ENCODE assay signal across 8 mouse cellular contexts in genomic region chr9:121477305-121477911, GRCm38 (mm10). TPM values are rescaled to one million over a fixed set of nuclear protein-coding genes. Genes with fewer than 3 reads are reported as not detected.
A peak's percentile ranks its signal among the peaks of the same experiment; 100 is the strongest.
DNase-seq lines count a peak whose midpoint lies in the region; ATAC-seq and TF ChIP-seq lines count a peak whose summit lies in the region.

No protein-coding gene starts in this region.

- H3K4me3 ChIP-seq in bone marrow, adult 2 months (replicated peaks; ENCODE audit: control insufficient read depth, low read depth, low read length) = no peak overlapping the region
- peak overlapping the region; percentile 28 for H3K4me3 ChIP-seq in embryonic facial prominence, embryonic 13.5 days
- H3K4me3 ChIP-seq in heart, embryonic 12.5 days = peak overlapping the region; percentile 30
- no peak overlapping the region for H3K4me3 ChIP-seq in kidney, postnatal 0 days (replicated peaks; ENCODE audit: low read depth, low read length)
- no peak overlapping the region for H3K4me3 ChIP-seq in liver, embryonic 14.5 days (ENCODE audit: insufficient read depth in 1 of 2, low read depth in 2 of 2, low read length in 2 of 2)
- no peak overlapping the region for H3K4me3 ChIP-seq in neural tube, embryonic 12.5 days

- peaks cover 6% of the 10 kb centered on the region for H3K4me1 ChIP-seq in bone marrow, adult 2 months (ENCODE audit: control insufficient read depth, insufficient read depth, low read length)
- H3K4me1 ChIP-seq in embryonic facial prominence, embryonic 13.5 days = peaks cover 4% of the 10 kb centered on the region
- H3K4me1 ChIP-seq in heart, embryonic 12.5 days (replicated peaks) = peaks cover 3% of the 10 kb centered on the region; the same call in 1 of the 2 replicates
- no peaks in the 10 kb centered on the region; the same call in 1 of the 2 replicates for H3K4me1 ChIP-seq in kidney, postnatal 0 days (replicated peaks; ENCODE audit: insufficient read depth, low read length)
- no peaks in the 10 kb centered on the region for H3K4me1 ChIP-seq in liver, embryonic 14.5 days (replicated peaks; ENCODE audit: control insufficient read depth in 2 of 2, insufficient read depth in 2 of 2, low read length in 1 of 2)
- peaks cover 3% of the 10 kb centered on the region; the same call in 1 of the 2 replicates for H3K4me1 ChIP-seq in neural tube, embryonic 12.5 days

- H3K27ac ChIP-seq in bone marrow, adult 2 months (ENCODE audit: control insufficient read depth, insufficient read depth, low read depth, low read length, poor library complexity) = no peak overlapping the region
- no peak overlapping the region for H3K27ac ChIP-seq in embryonic facial prominence, embryonic 13.5 days
- H3K27ac ChIP-seq in heart, embryonic 12.5 days (ENCODE audit: poor library complexity, severe bottlenecking) = no peak overlapping the region
- H3K27ac ChIP-seq in kidney, postnatal 0 days = no peak overlapping the region
- H3K27ac ChIP-seq in liver, embryonic 14.5 days = no peak overlapping the region
- H3K27ac ChIP-seq in neural tube, embryonic 12.5 days = no peak overlapping the region

- 0 out of 2 replicates have a peak, but pooled peaks cover 3% of the 10 kb centered on the region for H3K27me3 ChIP-seq in embryonic facial prominence, embryonic 13.5 days
- no peaks in the 10 kb centered on the region for H3K27me3 ChIP-seq in heart, embryonic 12.5 days (replicated peaks)
- H3K27me3 ChIP-seq in kidney, postnatal 0 days (ENCODE audit: insufficient read depth, low read length) = no peaks in the 10 kb centered on the region
- H3K27me3 ChIP-seq in liver, embryonic 14.5 days (ENCODE audit: control insufficient read depth, insufficient read depth, low read length) = no peaks in the 10 kb centered on the region
- H3K27me3 ChIP-seq in neural tube, embryonic 12.5 days (replicated peaks) = no peaks in the 10 kb centered on the region

- TF ChIP-seq POLR2A in bone marrow, adult 2 months (IDR thresholded peaks at IDR 0.05; ENCODE audit: borderline replicate concordance, control insufficient read depth, low read depth, low read length) = no peak

- peak overlapping the region; percentile 60 for H3K4me2 ChIP-seq in embryonic facial prominence, embryonic 13.5 days
- peak overlapping the region; percentile 68 for H3K4me2 ChIP-seq in heart, embryonic 12.5 days
- peak overlapping the region; percentile 44 for H3K4me2 ChIP-seq in kidney, postnatal 0 days (ENCODE audit: low read length)
- no peak overlapping the region for H3K4me2 ChIP-seq in liver, embryonic 14.5 days (ENCODE audit: low read depth)
- peak overlapping the region; percentile 38; the same call in 1 of the 2 replicates for H3K4me2 ChIP-seq in neural tube, embryonic 12.5 days (replicated peaks)

- no peak for TF ChIP-seq EP300 in liver, embryonic 14.5 days (IDR thresholded peaks at IDR 0.05; ENCODE audit: low read depth)

- peak; percentile 65 for TF ChIP-seq CTCF in bone marrow, adult 2 months (IDR thresholded peaks at IDR 0.05; ENCODE audit: control insufficient read depth, insufficient read depth, low read length)
- TF ChIP-seq CTCF in kidney, postnatal 0 days (IDR thresholded peaks at IDR 0.05; ENCODE audit: low read depth) = peak; percentile 85
- TF ChIP-seq CTCF in liver, embryonic 14.5 days (IDR thresholded peaks at IDR 0.05; ENCODE audit: low read depth) = peak; percentile 84

- peaks cover 19% of the 10 kb centered on the region for H3K36me3 ChIP-seq in embryonic facial prominence, embryonic 13.5 days
- H3K36me3 ChIP-seq in heart, embryonic 12.5 days = peaks cover 24% of the 10 kb centered on the region
- H3K36me3 ChIP-seq in kidney, postnatal 0 days (ENCODE audit: insufficient read depth, low read length) = peaks cover 4% of the 10 kb centered on the region; the same call in 1 of the 2 replicates
- H3K36me3 ChIP-seq in liver, embryonic 14.5 days (replicated peaks; ENCODE audit: control insufficient read depth, insufficient read depth, low read depth) = no peaks in the 10 kb centered on the region
- H3K36me3 ChIP-seq in neural tube, embryonic 12.5 days = peaks cover 22% of the 10 kb centered on the region

- no peaks in the 10 kb centered on the region for H3K9me3 ChIP-seq in embryonic facial prominence, embryonic 13.5 days
- H3K9me3 ChIP-seq in heart, embryonic 12.5 days (replicated peaks) = no peaks in the 10 kb centered on the region
- no peaks in the 10 kb centered on the region for H3K9me3 ChIP-seq in kidney, postnatal 0 days (replicated peaks; ENCODE audit: low read length)
- no peaks in the 10 kb centered on the region for H3K9me3 ChIP-seq in liver, embryonic 14.5 days (ENCODE audit: control insufficient read depth, low read length)
- H3K9me3 ChIP-seq in neural tube, embryonic 12.5 days = no peaks in the 10 kb centered on the region

- ATAC-seq in embryonic facial prominence, embryonic 13.5 days (ENCODE audit: insufficient number of reproducible peaks, insufficient read depth, low FRiP score, low TSS enrichment, low read depth) = no peak
- ATAC-seq in heart, embryonic 12.5 days (ENCODE audit: insufficient number of reproducible peaks, low FRiP score) = no peak
- ATAC-seq in kidney, postnatal 0 days (replicated peaks; ENCODE audit: low FRiP score, low read depth) = peak; percentile 16; the same call in 1 of the 2 replicates
- 0 out of 2 replicates have a peak, but pooled peaks have one; percentile 44 for ATAC-seq in liver, embryonic 14.5 days (ENCODE audit: insufficient read depth)
- ATAC-seq in neural tube, embryonic 12.5 days (ENCODE audit: low FRiP score, low read depth) = peak; percentile 65

- H3K9ac ChIP-seq in embryonic facial prominence, embryonic 13.5 days = peak overlapping the region; percentile 65
- H3K9ac ChIP-seq in heart, embryonic 12.5 days = peak overlapping the region; percentile 46; the same call in 1 of the 2 replicates
- 0 out of 2 replicates have a peak overlapping the region, but pooled peaks have one; percentile 37 for H3K9ac ChIP-seq in kidney, postnatal 0 days (ENCODE audit: low read depth, low read length)
- no peak overlapping the region for H3K9ac ChIP-seq in liver, embryonic 14.5 days (replicated peaks)
- H3K9ac ChIP-seq in neural tube, embryonic 12.5 days = no peak overlapping the region

- DNase-seq in CD8-positive naive resting alpha-beta T cell, adult 2 months (ENCODE audit: low read depth in 2 of 2, low spot score in 2 of 2) = peak; percentile 37 to 40
- peak; percentile 90 for DNase-seq in kidney, postnatal 0 days (ENCODE audit: low spot score)
- DNase-seq in liver, embryonic 14.5 days (ENCODE audit: low read depth in 3 of 3, low spot score in 3 of 3) = peak; percentile 42 to 49 (median 47)
- peak; percentile 44 for DNase-seq in testis, postnatal 14 days (ENCODE audit: low spot score)

- WGBS in bone marrow, adult 2 months = 15% methylated on average over 15 of the region's 15 CpGs
- WGBS in embryonic facial prominence, embryonic 13.5 days = 12% methylated on average over 15 of the region's 15 CpGs
- 14% methylated on average over 15 of the region's 15 CpGs for WGBS in heart, embryonic 12.5 days
- 15% methylated on average over 15 of the region's 15 CpGs for WGBS in kidney, postnatal 0 days
- WGBS in liver, embryonic 14.5 days (ENCODE audit: insufficient replicate concordance) = 13% methylated on average over 15 of the region's 15 CpGs
- WGBS in neural tube, embryonic 12.5 days = 16% methylated on average over 15 of the region's 15 CpGs

RNA-seq across cellular contexts. Expression of gene Cck, which starts 18.1 kb away (rescaled TPM):
- not detected in 2 replicates for polyA plus RNA-seq in bone marrow, adult 2 months (2011; ENCODE audit: insufficient read depth, insufficient read length, low replicate concordance, missing spikeins)
- polyA plus RNA-seq in embryonic facial prominence, embryonic 13.5 days (2015; fragmentation: Nextera tagmentation; extraction: Ambion mirVana) = 0.53 TPM in 1 of 2 replicates, not detected in the other
- 0.58 and 1.1 TPM in 2 replicates for polyA plus RNA-seq in heart, embryonic 12.5 days (2016; fragmentation: Nextera tagmentation; extraction: Ambion mirVana)
- polyA plus RNA-seq in kidney, postnatal 0 days (2015; fragmentation: Nextera tagmentation; extraction: Ambion mirVana) = 13.0 and 14.0 TPM in 2 replicates
- 0.12 and 0.25 TPM in 2 replicates for polyA plus RNA-seq in liver, embryonic 14.5 days (2012; rRNA removed)
- not detected in 2 replicates for polyA plus RNA-seq in liver, embryonic 14.5 days (2014; fragmentation: Nextera tagmentation; extraction: Ambion mirVana)
- polyA plus RNA-seq in neural tube, embryonic 12.5 days (2016; fragmentation: Nextera tagmentation; extraction: Ambion mirVana) = 0.89 and 1.5 TPM in 2 replicates

Comparison
In these comparisons a context has a peak if more than half of its experiments do, and no peak if none do; other contexts are left out.
1. DNase-seq: peak in every context shown above with its lines; median percentile 90 in kidney, postnatal 0 days; 47 in liver, embryonic 14.5 days; 44 in testis, postnatal 14 days; 38 in CD8-positive naive resting alpha-beta T cell, adult 2 months.
2. H3K4me3 ChIP-seq: peak in embryonic facial prominence, embryonic 13.5 days (single experiment) and heart, embryonic 12.5 days (single experiment); none in bone marrow, adult 2 months (single experiment), kidney, postnatal 0 days (single experiment), liver, embryonic 14.5 days (0 of 2) and neural tube, embryonic 12.5 days (single experiment).
3. ATAC-seq: peak in kidney, postnatal 0 days (single experiment), liver, embryonic 14.5 days (single experiment) and neural tube, embryonic 12.5 days (single experiment); none in embryonic facial prominence, embryonic 13.5 days (single experiment) and heart, embryonic 12.5 days (single experiment).
4. H3K9ac ChIP-seq: peak in embryonic facial prominence, embryonic 13.5 days (single experiment), heart, embryonic 12.5 days (single experiment) and kidney, postnatal 0 days (single experiment); none in liver, embryonic 14.5 days (single experiment) and neural tube, embryonic 12.5 days (single experiment).
5. Peak in every context shown above with its lines, with median percentiles within 50 percentile points of each other: CTCF ChIP-seq.